Mouse (Mus musculus): Measurements from ENCODE around the gene Clmp.

Clmp gene

GRCm38 (mm10) chr9:40805263-40805662 is 119.5 kb downstream of the Clmp start:
- no peaks in the 10 kb centered on the region for H3K27me3 ChIP-seq (ENCODE audit: control insufficient read depth, insufficient read depth, low read length, poor library complexity, severe bottlenecking)
- peaks cover 23% of the 10 kb centered on the region for H3K36me3 ChIP-seq (ENCODE audit: control insufficient read depth, insufficient read depth, low read length, poor library complexity, severe bottlenecking)
- peak; percentile 87 for DNase-seq (ENCODE audit: low read depth, low spot score)

GRCm38 (mm10) chr9:40806440-40807288 is 120.9 kb downstream of the Clmp start:
- DNase-seq (ENCODE audit: low read depth, low spot score) = peak; percentile 70
- peaks cover 23% of the 10 kb centered on the region for H3K36me3 ChIP-seq (ENCODE audit: control insufficient read depth, insufficient read depth, low read length, poor library complexity, severe bottlenecking)
- no peaks in the 10 kb centered on the region for H3K27me3 ChIP-seq (ENCODE audit: control insufficient read depth, insufficient read depth, low read length, poor library complexity, severe bottlenecking)

GRCm38 (mm10) chr9:40807289-40807920 is 121.6 kb downstream of the Clmp start:
- Histone ChIP-seq H3K27me3 (ENCODE audit: control insufficient read depth, insufficient read depth, low read length, poor library complexity, severe bottlenecking) (no peaks in the 10 kb centered on the region), H3K36me3 (ENCODE audit: control insufficient read depth, insufficient read depth, low read length, poor library complexity, severe bottlenecking) (peaks cover 20% of the 10 kb centered on the region)
- DNase-seq (ENCODE audit: low read depth, low spot score) = peak; percentile 59

GRCm38 (mm10) chr9:40808061-40808906 is 122.5 kb downstream of the Clmp start:
- DNase-seq (ENCODE audit: low read depth, low spot score) = peak; percentile 54
- no peaks in the 10 kb centered on the region for H3K27me3 ChIP-seq (ENCODE audit: control insufficient read depth, insufficient read depth, low read length, poor library complexity, severe bottlenecking)

GRCm38 (mm10) chr9:40808907-40809280 is 123.1 kb downstream of the Clmp start:
- Histone ChIP-seq H3K36me3 (ENCODE audit: control insufficient read depth, insufficient read depth, low read length, poor library complexity, severe bottlenecking) (peaks cover 15% of the 10 kb centered on the region), H3K27me3 (ENCODE audit: control insufficient read depth, insufficient read depth, low read length, poor library complexity, severe bottlenecking) (no peaks in the 10 kb centered on the region)
- no peak for DNase-seq (ENCODE audit: low read depth, low spot score)

More at GRCm38 (mm10) chr9:40808061-40808906, 122.5 kb downstream of the Clmp start:
- H3K36me3 ChIP-seq (ENCODE audit: control insufficient read depth, insufficient read depth, low read length, poor library complexity, severe bottlenecking) = peaks cover 20% of the 10 kb centered on the region

GRCm38 (mm10) chr9:40811860-40812259 is 126.1 kb downstream of the Clmp start:
- Histone ChIP-seq H3K36me3 (ENCODE audit: control insufficient read depth, insufficient read depth, low read length, poor library complexity, severe bottlenecking) (peaks cover 2% of the 10 kb centered on the region; the same call in 1 of the 2 replicates), H3K27me3 (ENCODE audit: control insufficient read depth, insufficient read depth, low read length, poor library complexity, severe bottlenecking) (no peaks in the 10 kb centered on the region)
- DNase-seq (ENCODE audit: low read depth, low spot score) = peak; percentile 65

GRCm38 (mm10) chr9:40814060-40814459 is 128.3 kb downstream of the Clmp start:
- peak; percentile 73 for DNase-seq (ENCODE audit: low read depth, low spot score)
- no peaks in the 10 kb centered on the region for H3K27me3 ChIP-seq (ENCODE audit: control insufficient read depth, insufficient read depth, low read length, poor library complexity, severe bottlenecking)
- H3K36me3 ChIP-seq (ENCODE audit: control insufficient read depth, insufficient read depth, low read length, poor library complexity, severe bottlenecking) = no peaks in the 10 kb centered on the region

- no peaks in the 10 kb centered on the region for H3K27me3 ChIP-seq (ENCODE audit: control insufficient read depth, insufficient read depth, low read length, poor library complexity, severe bottlenecking)
- DNase-seq (ENCODE audit: low read depth, low spot score) = no peak
- H3K36me3 ChIP-seq (ENCODE audit: control insufficient read depth, insufficient read depth, low read length, poor library complexity, severe bottlenecking) = no peaks in the 10 kb centered on the region
Observed at GRCm38 (mm10) chr9:40817325-40818028, 131.7 kb downstream of the Clmp start.

- Histone ChIP-seq H3K27me3 (ENCODE audit: control insufficient read depth, insufficient read depth, low read length, poor library complexity, severe bottlenecking) (no peaks in the 10 kb centered on the region), H3K36me3 (ENCODE audit: control insufficient read depth, insufficient read depth, low read length, poor library complexity, severe bottlenecking) (no peaks in the 10 kb centered on the region)
- no peak for DNase-seq (ENCODE audit: low read depth, low spot score)
Observed at GRCm38 (mm10) chr9:40825601-40826000, 139.8 kb downstream of the Clmp start.

- Histone ChIP-seq H3K36me3 (ENCODE audit: control insufficient read depth, insufficient read depth, low read length, poor library complexity, severe bottlenecking) (no peaks in the 10 kb centered on the region), H3K27me3 (ENCODE audit: control insufficient read depth, insufficient read depth, low read length, poor library complexity, severe bottlenecking) (no peaks in the 10 kb centered on the region)
- DNase-seq (ENCODE audit: low read depth, low spot score) = no peak
Observed at GRCm38 (mm10) chr9:40827366-40827765, 141.6 kb downstream of the Clmp start.

- peak; percentile 82 for DNase-seq (ENCODE audit: low read depth, low spot score)
- no peaks in the 10 kb centered on the region for H3K36me3 ChIP-seq (ENCODE audit: control insufficient read depth, insufficient read depth, low read length, poor library complexity, severe bottlenecking)
- no peaks in the 10 kb centered on the region for H3K27me3 ChIP-seq (ENCODE audit: control insufficient read depth, insufficient read depth, low read length, poor library complexity, severe bottlenecking)
Observed at GRCm38 (mm10) chr9:40834569-40834968, 148.8 kb downstream of the Clmp start.
